Mouse (Mus musculus) neutrophil, adult 83 days (primary cell): ENCODE measurements around the gene Arl6ip1. TPM values are rescaled to one million over a fixed set of nuclear protein-coding genes. Genes with fewer than 3 reads are reported as not detected.

Source experiments
- total RNA-seq, 2 experiments: library from RNA; stranded (reverse); gene quantifications; one replicate each; pipeline ENCODE4 v1.2.4; 2023

Gene Arl6ip1
- 100 to 1,000 TPM; 186 to 188 TPM for total RNA-seq

DNA sequence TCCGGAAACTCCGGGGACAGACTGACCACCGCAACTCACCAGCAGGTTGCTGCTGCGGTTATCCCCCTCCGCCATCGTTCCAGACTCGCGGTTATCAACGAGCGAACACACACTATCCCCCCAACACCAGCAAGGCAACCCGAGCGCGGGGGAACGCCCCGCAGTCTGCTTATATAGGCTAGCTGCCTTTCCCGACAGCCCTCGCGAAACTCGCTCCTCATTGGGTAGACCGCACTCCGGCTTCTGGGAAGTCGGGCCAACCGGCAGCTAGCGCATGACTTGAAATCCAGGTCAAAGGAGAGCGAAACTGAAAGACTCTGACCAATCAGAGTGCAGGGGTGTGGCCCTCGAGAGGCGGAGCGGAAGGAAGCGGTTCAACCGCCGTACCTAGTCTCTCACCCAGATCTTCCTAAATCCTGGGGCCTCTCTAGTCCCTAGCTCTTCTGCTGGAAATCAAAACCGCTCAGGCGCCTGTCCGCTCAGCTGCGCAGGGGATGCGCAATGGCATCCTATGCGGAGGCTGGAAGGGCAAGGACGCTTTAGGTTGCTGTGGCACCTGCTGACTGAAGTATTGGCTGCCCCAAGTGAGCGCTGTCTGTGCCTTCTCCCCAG is at the start of gene Arl6ip1:
Gene Arl6ip1 (minus strand): TSS at position 233 of the 612 bp plus-strand sequence.

DNA sequence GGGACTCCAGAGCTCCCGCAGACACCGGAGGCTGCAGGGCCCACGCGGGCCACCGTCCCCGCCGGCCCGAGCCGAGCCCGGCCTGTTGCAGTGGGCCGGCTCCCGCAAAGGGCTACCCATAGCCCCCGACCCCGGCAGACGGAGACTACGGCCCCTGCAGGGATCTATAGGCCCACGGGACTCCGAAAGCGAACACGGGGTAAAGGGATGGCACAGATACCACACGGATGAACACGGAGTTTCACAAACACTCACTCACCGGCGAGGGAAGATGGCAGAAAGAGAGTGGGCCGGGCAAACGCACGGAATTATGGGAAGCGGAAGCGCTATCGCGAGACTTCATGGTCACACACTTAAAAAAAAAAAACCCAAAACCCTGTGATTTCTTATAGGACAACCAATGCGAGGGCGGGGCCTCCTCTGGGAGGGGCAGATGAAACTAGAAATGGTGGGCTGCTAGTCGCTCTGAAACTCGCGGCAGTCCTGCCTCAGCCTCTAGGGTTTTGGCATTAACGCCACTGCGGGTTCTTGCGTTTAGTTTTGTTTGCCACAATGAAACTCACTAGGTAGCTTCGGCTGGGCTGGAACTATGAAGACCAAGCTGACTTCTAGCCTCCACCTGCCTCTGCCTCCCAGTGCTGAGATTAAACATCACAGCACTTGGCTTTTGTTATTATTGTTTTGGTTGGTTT is 13.4 kb downstream of the Arl6ip1 start, which contains the start of gene Rps15a:
Gene Rps15a (minus strand): TSS at position 312 of the 692 bp plus-strand sequence.

Other genes starting within 250 kb of the Arl6ip1 start
- gene Rps15a, start 13.5 kb downstream of the Arl6ip1 start, total RNA-seq, result 100 to 1,000 TPM; 679 to 750 TPM
- gene Smg1, start 114.0 kb upstream of the Arl6ip1 start, total RNA-seq, result 10 to 100 TPM; 72.3 to 87.7 TPM